Mouse (Mus musculus): ENCODE results near the gene Hras.

Hras gene

GRCm38 (mm10) chr7:141213605-141214235 lies 19.9 kb upstream of the Hras start, which contains the start of gene Lmntd2:
Gene Lmntd2 (minus strand): TSS chr7:141214080.
- no peak for DNase-seq (ENCODE audit: low spot score)

DNA sequence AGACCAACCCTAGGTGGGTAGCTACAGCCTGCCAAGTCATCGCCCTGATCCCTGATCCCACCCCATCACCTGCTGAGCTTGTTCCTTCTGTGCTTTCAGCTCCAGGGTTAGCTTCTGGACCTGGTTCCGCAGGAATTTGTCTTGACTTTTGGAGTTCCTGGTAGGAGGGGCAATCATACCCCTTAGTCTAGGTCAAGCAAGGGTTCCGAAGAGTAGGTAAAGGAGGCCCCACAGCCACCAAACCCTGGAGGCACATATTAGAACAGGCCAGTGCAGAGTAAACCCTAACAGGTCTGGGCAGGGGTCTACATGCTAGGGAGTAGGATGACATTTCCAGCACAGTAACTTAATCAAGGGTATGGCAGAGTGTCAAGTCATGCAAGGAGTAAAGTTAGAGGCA lies 19.3 kb upstream of the Hras start:
- DNase-seq (ENCODE audit: low spot score), result no peak

DNA sequence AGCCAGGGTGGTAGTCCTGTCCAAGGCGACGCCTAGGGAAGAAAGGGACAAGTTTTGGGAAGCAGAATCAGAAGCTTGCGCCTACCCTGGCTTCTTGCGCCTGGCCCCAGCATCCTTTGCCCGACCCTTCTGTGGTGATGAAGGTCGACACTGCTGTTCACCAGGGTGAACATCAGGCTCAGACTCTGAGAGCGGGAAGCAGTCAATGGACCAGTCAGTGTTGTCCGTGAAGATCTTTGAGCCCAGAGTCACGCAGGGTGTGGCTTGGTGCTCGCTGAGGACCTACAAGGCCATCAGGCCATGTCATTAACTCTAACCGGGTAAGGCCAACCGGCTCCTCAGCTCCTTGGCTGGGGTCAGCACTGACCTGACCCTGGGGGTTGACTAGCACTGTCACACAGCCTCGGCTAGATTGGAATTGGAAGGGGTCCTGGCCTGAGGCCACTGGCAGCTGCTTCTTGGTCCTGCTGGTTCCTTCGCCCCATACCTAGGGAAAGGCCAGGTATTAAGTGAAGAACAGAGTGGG lies 16.9 kb upstream of the Hras start:
- no peak for DNase-seq (ENCODE audit: low spot score)

DNA sequence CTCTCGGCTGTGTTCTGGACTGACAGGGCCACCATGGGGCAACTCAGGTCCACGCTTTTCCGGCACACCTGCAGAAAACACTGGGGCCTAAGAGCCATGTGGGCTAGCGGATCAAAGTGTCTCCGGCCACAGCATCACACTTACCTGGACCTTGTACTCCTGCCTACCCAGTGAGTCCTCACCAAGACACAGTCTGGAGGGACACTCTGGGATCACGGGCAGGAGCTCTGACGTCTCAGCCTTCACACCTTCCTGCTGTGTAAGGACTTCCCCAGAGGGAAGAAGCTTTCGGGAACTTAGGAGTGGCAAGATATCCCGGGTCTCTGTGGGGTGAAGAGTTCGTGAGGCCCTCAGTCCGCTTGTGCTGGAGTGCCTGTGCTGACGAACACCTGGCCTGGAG lies 16.3 kb upstream of the Hras start:
- no peak for DNase-seq (ENCODE audit: low spot score)

- no peak for DNase-seq (ENCODE audit: low spot score)
Measured at GRCm38 (mm10) chr7:141209526-141209925, 15.7 kb upstream of the Hras start.

DNA sequence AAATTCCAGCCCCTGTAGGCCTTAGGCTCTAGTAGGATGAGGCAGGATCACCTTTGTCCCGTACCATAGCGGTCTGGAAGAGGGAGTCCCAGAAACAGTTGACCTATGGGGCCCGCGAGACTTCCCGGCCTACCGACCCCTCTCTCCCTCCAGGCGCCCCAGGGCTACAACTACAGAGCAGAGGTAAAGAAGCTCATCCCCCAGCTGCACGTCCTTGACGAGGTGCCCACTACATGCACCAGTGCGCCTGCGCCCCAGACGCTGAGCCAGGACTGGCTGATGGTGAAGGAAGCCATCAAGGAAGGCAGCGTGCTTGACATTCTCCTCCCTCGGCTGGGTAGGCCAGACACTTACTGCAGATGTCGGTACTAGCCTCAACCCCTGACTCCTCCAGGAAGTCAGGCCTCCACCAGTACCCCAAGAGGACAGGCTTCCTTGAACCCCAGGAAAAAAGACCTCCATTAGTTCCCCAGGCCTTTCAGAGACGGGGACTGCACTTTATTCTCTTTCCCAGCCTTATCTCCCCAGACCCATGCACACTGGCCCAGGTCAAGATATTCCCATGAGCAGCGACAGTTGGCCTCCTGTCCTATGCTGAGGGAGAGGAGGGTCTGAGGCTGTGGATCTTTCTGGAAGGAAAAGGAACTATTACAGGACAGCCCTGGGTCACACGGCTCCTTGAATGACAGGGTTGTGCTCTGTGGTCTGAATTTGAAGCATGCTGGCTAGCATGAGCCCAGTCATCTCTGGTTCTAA lies 12.6 kb upstream of the Hras start:
- DNase-seq (ENCODE audit: low spot score), result no peak

DNA sequence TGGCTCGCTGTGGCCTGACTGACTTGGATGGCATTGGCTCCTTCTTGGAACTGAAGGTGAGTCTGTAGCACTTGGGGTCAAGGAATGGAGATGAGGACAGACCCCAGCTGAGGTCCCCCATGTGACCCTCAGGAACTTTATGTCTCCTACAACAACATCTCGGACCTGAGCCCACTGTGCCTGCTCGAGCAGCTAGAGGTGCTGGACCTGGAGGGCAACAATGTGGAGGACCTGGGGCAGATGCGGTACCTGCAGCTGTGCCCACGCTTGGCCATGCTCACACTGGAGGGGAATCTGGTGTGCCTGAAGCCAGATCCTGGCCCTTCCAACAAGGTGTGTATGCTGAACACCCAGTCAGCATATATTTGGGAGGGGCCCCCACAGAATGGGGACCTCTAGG lies 11.7 kb upstream of the Hras start:
- DNase-seq (ENCODE audit: low spot score), result no peak

- DNase-seq (ENCODE audit: low spot score), result no peak
Measured at GRCm38 (mm10) chr7:141204546-141204945, 10.7 kb upstream of the Hras start.

DNA sequence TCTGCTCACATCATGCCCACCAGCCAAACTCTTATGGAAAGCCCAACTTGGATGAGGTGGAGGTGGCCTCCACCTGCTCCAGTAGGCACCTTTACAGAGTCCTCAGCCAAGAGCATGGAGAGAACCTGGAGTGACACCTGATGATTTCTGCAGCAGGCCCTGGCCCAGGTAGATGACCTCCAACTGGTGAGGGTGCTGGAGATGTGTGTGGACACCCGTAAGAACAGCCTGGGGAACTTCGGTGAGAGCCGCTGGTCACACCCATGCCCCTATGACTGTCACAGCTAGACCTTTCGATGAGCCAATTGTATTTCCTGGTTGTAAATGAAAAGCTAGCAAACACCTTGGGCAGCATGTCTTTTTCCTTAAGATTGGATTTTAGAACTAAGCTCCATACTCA lies 4.3 kb upstream of the Hras start:
- DNase-seq (ENCODE audit: low spot score), result no peak

DNA sequence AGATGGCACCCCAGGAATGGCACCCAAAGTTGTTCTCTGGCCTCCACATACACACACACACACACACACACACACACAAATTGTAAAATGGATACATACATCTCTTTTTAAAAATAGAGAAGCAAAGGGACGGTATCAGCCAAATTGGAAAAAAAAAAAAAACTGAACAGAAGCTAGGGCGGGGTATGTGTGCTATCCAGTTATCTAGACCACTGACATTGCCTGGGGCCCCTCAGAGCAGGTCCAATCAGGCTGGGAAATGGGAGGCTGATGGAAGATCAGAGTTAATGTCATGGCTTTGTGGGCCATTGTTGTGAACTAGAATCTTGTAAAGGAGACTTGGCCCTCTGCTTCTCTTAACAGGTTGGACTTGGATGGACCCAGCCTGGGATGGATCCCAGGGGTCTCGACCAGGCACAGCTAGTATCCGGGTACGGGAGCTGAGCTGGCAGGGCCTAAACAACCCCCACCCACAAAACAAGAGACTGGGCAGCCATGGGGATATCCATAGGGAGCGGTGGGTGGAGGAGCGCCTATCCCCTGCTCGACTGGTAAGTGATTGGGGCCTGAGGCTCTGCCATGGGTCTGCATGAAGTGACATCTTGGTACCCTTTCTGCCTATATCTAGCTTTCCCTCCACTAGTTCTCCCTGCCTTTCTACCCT lies 2.9 kb upstream of the Hras start:
- no peak for DNase-seq (ENCODE audit: low spot score)

DNA sequence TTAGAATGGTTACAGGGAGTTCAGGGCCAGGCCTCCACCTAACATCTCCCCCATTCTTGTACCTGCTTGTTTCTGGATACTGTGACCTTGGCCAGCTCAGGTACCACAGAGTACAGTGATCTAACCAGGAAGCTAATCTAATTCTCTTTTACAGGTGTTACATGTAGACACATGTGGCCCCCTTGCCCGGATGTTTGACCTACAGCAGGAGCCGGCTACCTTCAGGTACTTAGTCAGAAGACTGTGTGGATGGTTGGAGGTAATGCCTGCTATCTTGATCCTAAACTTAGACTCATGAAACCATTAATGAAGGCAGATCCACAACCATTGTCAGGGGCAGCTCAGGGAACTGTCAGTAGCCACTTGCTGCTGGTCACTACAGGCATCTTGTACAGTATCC lies 1.9 kb upstream of the Hras start:
- DNase-seq (ENCODE audit: low spot score), result no peak

GRCm38 (mm10) chr7:141194830-141195229 lies 1.0 kb upstream of the Hras start:
- peak; percentile 91 for DNase-seq (ENCODE audit: low spot score)

- no peak for DNase-seq (ENCODE audit: low spot score)
Measured at GRCm38 (mm10) chr7:141194409-141194808, 604 bp upstream of the Hras start.

DNA sequence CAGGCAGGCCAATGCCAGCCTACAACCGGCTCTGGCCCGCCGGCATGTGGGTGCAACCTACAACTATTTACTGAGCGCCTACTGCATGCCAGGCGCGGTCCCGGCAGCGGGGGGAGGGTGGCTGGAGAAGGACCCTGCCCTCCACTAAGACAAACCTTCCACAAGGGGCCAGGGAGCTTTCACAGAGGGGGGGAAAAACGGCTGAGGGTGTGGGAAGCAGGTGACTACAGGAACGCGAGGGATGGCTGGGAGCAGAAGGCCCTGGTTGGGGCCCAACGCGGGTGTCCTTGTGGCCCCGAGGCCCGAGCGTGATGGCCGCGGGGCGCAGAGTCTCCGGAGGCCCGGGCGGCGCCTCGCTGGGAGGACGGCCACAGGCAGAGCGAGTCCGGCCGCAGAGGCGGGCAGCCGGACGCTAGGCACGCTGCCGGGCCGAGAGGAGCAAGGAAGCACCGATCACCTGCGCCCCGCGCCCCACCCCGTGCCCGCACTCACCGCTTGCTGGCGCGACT lies 403 bp downstream of the Hras start:
- peak; percentile 66 for DNase-seq (ENCODE audit: low spot score)

GRCm38 (mm10) chr7:141192776-141193347 lies 943 bp downstream of the Hras start:
- no peak for DNase-seq (ENCODE audit: low spot score)

GRCm38 (mm10) chr7:141191796-141192685 lies 1.8 kb downstream of the Hras start:
- DNase-seq (ENCODE audit: low spot score), result no peak

DNA sequence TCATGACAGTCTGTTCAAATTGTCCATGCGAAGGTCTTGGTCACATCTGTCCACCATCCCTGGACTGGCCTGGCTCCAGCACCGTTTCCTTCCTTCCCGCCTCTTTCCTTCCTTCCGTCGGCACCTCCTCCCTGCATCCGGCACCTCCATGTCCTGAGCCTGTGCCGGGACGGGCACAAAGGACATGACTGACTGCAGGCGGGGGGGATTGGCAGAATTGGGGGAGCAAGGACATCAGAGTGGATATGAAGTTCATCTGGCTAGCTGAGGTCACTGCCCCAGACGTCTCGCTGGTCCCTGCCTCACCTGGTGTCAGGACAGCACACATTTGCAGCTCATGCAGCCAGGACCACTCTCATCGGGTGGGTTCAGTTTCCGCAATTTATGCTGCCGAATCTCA lies 2.8 kb downstream of the Hras start:
- no peak for DNase-seq (ENCODE audit: low spot score)

GRCm38 (mm10) chr7:141190220-141190619 lies 3.6 kb downstream of the Hras start:
- DNase-seq (ENCODE audit: low spot score), result no peak

DNA sequence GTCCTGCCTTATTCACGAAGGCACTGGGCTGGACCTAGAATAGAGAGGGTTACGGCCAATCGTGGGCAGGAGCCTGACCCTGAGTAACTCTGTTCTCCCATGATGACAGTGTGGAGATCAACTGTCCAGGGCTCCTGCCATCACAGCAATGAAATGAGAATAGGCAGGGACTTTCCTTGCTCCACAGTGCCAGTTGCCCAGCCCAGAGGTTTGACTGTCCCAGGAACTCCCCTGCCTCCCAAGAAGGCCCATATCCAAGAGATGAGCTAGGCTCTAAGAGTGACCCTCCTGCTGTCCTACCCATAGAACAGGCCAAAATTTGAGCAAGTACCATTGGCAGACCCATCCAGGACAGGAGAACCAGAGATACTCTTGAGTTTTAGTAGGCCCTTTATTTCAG lies 5.1 kb downstream of the Hras start:
- no peak for DNase-seq (ENCODE audit: low spot score)

DNA sequence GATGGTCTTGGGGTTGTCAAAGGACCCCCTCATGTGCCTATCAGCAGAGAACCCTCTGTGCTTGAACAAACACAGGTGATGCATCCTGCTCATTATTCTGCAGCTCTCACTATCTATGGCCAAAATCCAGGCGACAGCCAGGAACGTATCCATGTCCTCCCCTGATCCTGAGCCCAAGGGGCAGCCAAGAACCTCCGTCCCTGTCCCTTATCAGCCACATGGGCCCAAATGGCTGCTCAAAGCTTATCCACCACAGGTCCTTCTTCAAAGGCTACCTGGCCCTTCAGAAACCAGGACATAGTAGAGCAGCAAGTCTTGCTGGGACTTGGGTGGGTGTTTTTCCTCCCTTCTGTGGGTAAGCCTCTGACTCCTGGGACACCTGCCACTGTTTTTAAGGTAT lies 5.6 kb downstream of the Hras start:
- no peak for DNase-seq (ENCODE audit: low spot score)

DNA sequence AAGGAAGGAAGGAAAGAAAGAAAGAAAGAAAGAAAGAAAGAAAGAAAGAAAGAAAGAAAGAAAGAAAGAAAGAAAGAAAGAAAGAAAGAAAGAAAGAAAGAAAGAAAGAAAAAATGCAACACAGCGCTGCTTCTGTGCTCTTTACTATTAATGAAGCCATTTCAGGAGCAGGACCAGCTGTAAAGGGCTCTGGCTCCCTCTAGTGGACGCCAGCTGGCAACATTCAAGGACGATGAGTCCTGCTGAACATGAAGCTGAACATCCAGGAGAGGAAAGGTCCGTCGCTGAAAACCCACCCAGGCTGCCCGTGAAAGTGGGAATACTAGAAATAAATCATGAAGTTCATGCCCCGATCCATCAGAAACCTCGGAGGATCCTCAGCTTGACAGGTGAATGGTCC lies 17.6 kb downstream of the Hras start:
- peak; percentile 90 for DNase-seq (ENCODE audit: low spot score)

Measured in MN1 (cell line).